Mouse (Mus musculus) hindbrain, postnatal 0 days (tissue): ENCODE results near the gene Cuta. TPM values are rescaled to one million over a fixed set of nuclear protein-coding genes. Genes with fewer than 3 reads are reported as not detected.

Experiments used
- ATAC-seq: fragments of 200-750 bp; cut with Nextera tagmentation; 2 replicates; pipeline ENCODE4 v1.8.0; 2017; ENCODE audit warnings: mild to moderate bottlenecking, moderate TSS enrichment, moderate library complexity
- DNase-seq: peaks from one replicate; pipeline ENCODE4 v3.0.0-alpha.2; 2015; ENCODE audit warnings: low spot score
- H3K27ac ChIP-seq: fragments of 300-500 bp; sonication (generic); 2 replicates; pipeline ENCODE4 v1.5.1; 2014; ENCODE audit warnings: mild to moderate bottlenecking
- H3K27me3 ChIP-seq: fragments of 300-500 bp; sonication (generic); 2 replicates; pipeline ENCODE4 v1.6.1; 2014; ENCODE audit warnings: low read length, mixed read lengths; ENCODE audit not compliant: insufficient read depth
- H3K36me3 ChIP-seq: fragments of 300-500 bp; sonication (generic); 2 replicates; pipeline ENCODE4 v1.6.1; 2014; ENCODE audit warnings: low read length, mixed read lengths; ENCODE audit not compliant: insufficient read depth
- H3K4me1 ChIP-seq: fragments of 300-500 bp; sonication (generic); 2 replicates; pipeline ENCODE4 v1.6.1; 2014; ENCODE audit warnings: antibody characterized with exemption, low read length, mixed read lengths; ENCODE audit not compliant: insufficient read depth
- H3K4me2 ChIP-seq: fragments of 300-500 bp; sonication (generic); 2 replicates; pipeline ENCODE4 v1.6.1; 2014; ENCODE audit warnings: low read depth, mild to moderate bottlenecking, low read length, moderate library complexity, mixed read lengths
- H3K4me3 ChIP-seq: fragments of 300-500 bp; sonication (generic); 2 replicates; pipeline ENCODE4 v1.5.1; 2014; ENCODE audit warnings: low read length
- H3K9ac ChIP-seq: fragments of 300-500 bp; sonication (generic); replicated peaks from 2 replicates; pipeline ENCODE4 v1.6.1; 2014; ENCODE audit warnings: mild to moderate bottlenecking, low read length, moderate library complexity, mixed read lengths
- H3K9me3 ChIP-seq: fragments of 300-500 bp; sonication (generic); 2 replicates; pipeline ENCODE4 v1.6.1; 2016; ENCODE audit warnings: low read length, mixed read lengths
- CTCF ChIP-seq: IDR thresholded peaks from 2 replicates; pipeline ENCODE4 v1.5.1; 2016; ENCODE audit warnings: antibody characterized with exemption, control low read depth, low read depth
- WGBS: fragments of 180-500 bp; shearing (Covaris S2); extraction: QIAGEN DNeasy Blood & Tissue Kit; methylation state at CpG from one replicate; pipeline ENCODE4 v1.1.7; 2014; 5-methylcytosine and 5-hydroxymethylcytosine counted together
- polyA plus RNA-seq: library from polyadenylated mRNA; unstranded; fragments of >200 nt; fragmentation: Nextera tagmentation; extraction: Ambion mirVana; gene quantifications from 2 replicates; pipeline ENCODE4 v1.2.1, GENCODE M21; 2015
- total RNA-seq: library from RNA; depleted of rRNA; stranded (reverse); fragments of >200 nt; gene quantifications from 2 replicates; pipeline ENCODE4 v1.2.3, GENCODE M21; 2014

The Cuta gene
- total and polyA plus RNA-seq, 2 experiments from 2014 or later, result 63.8 to 149 TPM

- ATAC-seq (no peak), DNase-seq (no peak)
- Histone ChIP-seq H3K9ac (no peak overlapping the region), H3K27me3 (no peaks in the 10 kb centered on the region), H3K4me1 (peaks cover 8% of the 10 kb centered on the region), H3K4me3 (no peak overlapping the region), H3K4me2 (no peak overlapping the region), H3K9me3 (no peaks in the 10 kb centered on the region), H3K27ac (no peak overlapping the region), H3K36me3 (peaks cover 22% of the 10 kb centered on the region)
- TF ChIP-seq CTCF, result peak; percentile 39; the same call in 1 of the 2 replicates
Measured at GRCm38 (mm10) chr17:26975415-26975814, 36.0 kb upstream of the Cuta start.

- no peak for TF ChIP-seq CTCF
- no peak for ATAC-seq
- H3K4me2 ChIP-seq, result 0 out of 2 replicates have a peak overlapping the region, but pooled peaks have one; percentile 95
- H3K27ac ChIP-seq, result no peak overlapping the region
- DNase-seq, result no peak
- no peak overlapping the region for H3K9ac ChIP-seq
- no peak overlapping the region for H3K4me3 ChIP-seq
- WGBS, result 92% methylated on average over 15 of the region's 15 CpGs
- no peaks in the 10 kb centered on the region for H3K9me3 ChIP-seq
- peaks cover 22% of the 10 kb centered on the region for H3K36me3 ChIP-seq
- no peaks in the 10 kb centered on the region for H3K27me3 ChIP-seq
- H3K4me1 ChIP-seq, result peaks cover 8% of the 10 kb centered on the region
Measured at GRCm38 (mm10) chr17:26974547-26974946, 35.2 kb upstream of the Cuta start.

- Histone ChIP-seq H3K4me1 (peaks cover 8% of the 10 kb centered on the region), H3K9ac (peak within 1 kb of the TSS; percentile 75), H3K9me3 (no peaks in the 10 kb centered on the region), H3K36me3 (peaks cover 26% of the 10 kb centered on the region), H3K27ac (peak within 1 kb of the TSS; percentile 80), H3K4me2 (peak within 1 kb of the TSS; percentile 95), H3K27me3 (no peaks in the 10 kb centered on the region), H3K4me3 (peak within 1 kb of the TSS; percentile 81)
- no peak for TF ChIP-seq CTCF
- under 1% methylated on average over 75 of the region's 75 CpGs for WGBS
- DNase-seq (peak; percentile 98), ATAC-seq (peak; percentile 98)
Measured at GRCm38 (mm10) chr17:26972703-26973574, 33.6 kb upstream of the Cuta start, which contains the start of gene Zbtb9. TSS of gene Zbtb9 (plus strand) at chr17:26973167.

GRCm38 (mm10) chr17:26972107-26972506 lies 32.7 kb upstream of the Cuta start:
- no peak for TF ChIP-seq CTCF
- H3K36me3 ChIP-seq, result peaks cover 32% of the 10 kb centered on the region

GRCm38 (mm10) chr17:26971247-26971905 lies 32.0 kb upstream of the Cuta start:
- peaks cover 35% of the 10 kb centered on the region for H3K36me3 ChIP-seq
- no peak for DNase-seq
- H3K27me3 ChIP-seq, result no peaks in the 10 kb centered on the region
- no peak overlapping the region for H3K4me3 ChIP-seq
- H3K27ac ChIP-seq, result no peak overlapping the region
- TF ChIP-seq CTCF, result 0 out of 2 replicates have a peak, but pooled peaks have one; percentile 2
- peaks cover 8% of the 10 kb centered on the region for H3K4me1 ChIP-seq
- no peaks in the 10 kb centered on the region for H3K9me3 ChIP-seq
- ATAC-seq, result no peak
- H3K9ac ChIP-seq, result no peak overlapping the region
- no peak overlapping the region for H3K4me2 ChIP-seq
- 59% methylated on average over 7 of the region's 8 CpGs for WGBS

More at GRCm38 (mm10) chr17:26972107-26972506, 32.7 kb upstream of the Cuta start:
- no peak for DNase-seq
- Histone ChIP-seq H3K4me2 (peak overlapping the region; percentile 95), H3K4me1 (peaks cover 8% of the 10 kb centered on the region), H3K27me3 (no peaks in the 10 kb centered on the region), H3K27ac (peak overlapping the region; percentile 80), H3K9ac (peak overlapping the region; percentile 75), H3K4me3 (peak overlapping the region; percentile 81), H3K9me3 (no peaks in the 10 kb centered on the region)
- no peak for ATAC-seq
- 9% methylated on average over 3 of the region's 3 CpGs for WGBS

DNA sequence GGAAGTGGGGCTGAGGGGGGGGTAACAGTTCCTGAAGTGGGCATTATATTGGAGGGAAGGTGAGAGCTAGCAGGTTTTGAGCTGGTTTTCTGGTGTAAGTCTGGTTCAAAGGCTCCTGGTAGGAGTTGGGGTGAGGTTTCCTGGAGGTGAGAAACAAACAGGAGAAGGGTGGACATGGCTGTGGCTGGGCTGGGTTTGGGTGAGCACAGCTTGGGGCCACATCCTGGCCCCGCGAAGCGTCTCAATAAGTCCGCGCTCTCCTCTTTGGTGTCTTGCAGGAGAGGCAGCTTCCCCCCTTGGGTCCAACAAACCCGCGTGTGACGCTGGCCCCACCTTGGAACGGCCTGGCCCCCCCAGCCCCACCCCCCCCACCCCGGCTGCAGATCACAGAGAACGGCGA lies 30.9 kb upstream of the Cuta start:
- Histone ChIP-seq H3K9me3 (no peaks in the 10 kb centered on the region), H3K4me3 (no peak overlapping the region), H3K27me3 (no peaks in the 10 kb centered on the region), H3K36me3 (peaks cover 36% of the 10 kb centered on the region), H3K9ac (no peak overlapping the region), H3K4me2 (no peak overlapping the region), H3K27ac (no peak overlapping the region), H3K4me1 (peaks cover 8% of the 10 kb centered on the region)
- 77% methylated on average over 12 of the region's 12 CpGs for WGBS
- TF ChIP-seq CTCF, result no peak
- ATAC-seq (no peak), DNase-seq (no peak)
